ENCODE assay signal across 11 mouse cellular contexts in the genomic region with DNA sequence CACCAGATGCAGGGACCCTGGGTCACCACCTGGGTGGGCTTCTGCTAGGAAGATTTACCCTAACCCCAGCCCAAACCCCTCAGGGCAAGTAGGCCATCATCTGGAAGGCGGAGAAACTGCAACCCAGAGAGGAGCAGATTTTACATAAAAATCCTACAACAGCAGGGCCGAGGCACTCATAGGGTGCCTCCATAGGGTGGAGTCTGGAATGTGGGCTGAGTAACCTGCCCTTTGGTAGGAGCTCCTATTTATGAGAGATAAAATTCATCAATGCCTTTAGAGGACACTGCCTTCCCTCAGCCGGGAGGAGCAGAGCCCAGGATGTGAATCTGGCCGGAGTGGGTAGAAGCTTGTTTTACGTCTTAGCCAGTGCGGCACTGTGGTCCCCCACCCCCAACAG. TPM values are rescaled to one million over a fixed set of nuclear protein-coding genes. Genes with fewer than 3 reads are reported as not detected.
DNase-seq lines count a peak whose midpoint lies in the region; ATAC-seq and TF ChIP-seq lines count a peak whose summit lies in the region.
"Had no signal": no experiment of that assay in that cellular context is flagged by ENCODE, and none has a peak within 500 bp of the region (broad histone marks: within the 10 kb centered on the region; RNA-seq: fewer than 3 reads in every experiment).

No protein-coding gene starts in this region.

- peak; percentile 26; the same call in 1 of the 2 replicates for TF ChIP-seq EP300 in ES-Bruce4 (IDR thresholded peaks at IDR 0.05; ENCODE audit: insufficient read depth, low read depth, low read length)

- H3K36me3 ChIP-seq in kidney, embryonic 15.5 days: peaks cover 23% of the 10 kb centered on the region
- H3K36me3 ChIP-seq in ES-Bruce4 (ENCODE audit: control insufficient read depth, insufficient read depth, low read length, poor library complexity, severe bottlenecking) (peaks cover 10% of the 10 kb centered on the region), G1E (replicated peaks) (peaks cover 62% of the 10 kb centered on the region)
- H3K36me3 ChIP-seq in liver, embryonic 12.5 days: peaks cover 39% of the 10 kb centered on the region
- H3K36me3 ChIP-seq: midbrain, embryonic 15.5 days had no signal

- H3K4me1 ChIP-seq in kidney, embryonic 15.5 days: peaks cover 30% of the 10 kb centered on the region
- H3K4me1 ChIP-seq in ES-Bruce4 (ENCODE audit: control insufficient read depth, insufficient read depth, low read length) (peaks cover 9% of the 10 kb centered on the region), G1E (ENCODE audit: insufficient read depth, low read depth, low read length) (peaks cover 69% of the 10 kb centered on the region)
- H3K4me1 ChIP-seq in liver, embryonic 12.5 days: peaks cover 88% of the 10 kb centered on the region

- no peak for DNase-seq in kidney, postnatal 4 days
- no peak for DNase-seq in G1E (ENCODE audit: low spot score)
- DNase-seq in right cerebral cortex, adult 18-20 months: no peak
- no peak for DNase-seq in layer of hippocampus, adult 9-10 months (ENCODE audit: low spot score)
- DNase-seq: thymus, postnatal 4 days had no signal

- H3K27ac ChIP-seq in kidney, embryonic 15.5 days: no peak overlapping the region
- H3K27ac ChIP-seq in ES-Bruce4 (ENCODE audit: insufficient read depth, low read length): peak overlapping the region; percentile 50
- peak overlapping the region; percentile 96 for H3K27ac ChIP-seq in liver, embryonic 12.5 days
- H3K27ac ChIP-seq: forebrain, embryonic 12.5 days; midbrain, embryonic 15.5 days had no signal

- WGBS in kidney, embryonic 15.5 days: 86% methylated on average over 6 of the region's 6 CpGs
- WGBS in liver, embryonic 12.5 days (ENCODE audit: insufficient replicate concordance): 81% methylated on average over 6 of the region's 6 CpGs

- TF ChIP-seq CTCF in ES-Bruce4 (IDR thresholded peaks at IDR 0.05; ENCODE audit: low read depth, low read length) (no peak), G1E (IDR thresholded peaks at IDR 0.05; ENCODE audit: low read depth, low read length) (no peak)

- H3K4me3 ChIP-seq in kidney, embryonic 15.5 days (replicated peaks): peak overlapping the region; percentile 75
- H3K4me3 ChIP-seq in ES-Bruce4 (ENCODE audit: low read depth, low read length) (peak overlapping the region; percentile 21; the same call in 1 of the 2 replicates), G1E (ENCODE audit: low read depth, low read length) (peak overlapping the region; percentile 84)
- H3K4me3 ChIP-seq in liver, embryonic 12.5 days: peak overlapping the region; percentile 81
- H3K4me3 ChIP-seq: forebrain, embryonic 12.5 days; midbrain, embryonic 15.5 days had no signal

- H3K27me3 ChIP-seq in kidney, embryonic 15.5 days: no peaks in the 10 kb centered on the region; the same call in 1 of the 2 replicates
- no peaks in the 10 kb centered on the region for H3K27me3 ChIP-seq in ES-Bruce4 (ENCODE audit: control insufficient read depth, insufficient read depth, low read length, poor library complexity, severe bottlenecking)
- no peaks in the 10 kb centered on the region for H3K27me3 ChIP-seq in G1E (ENCODE audit: insufficient read depth, low read length)
- H3K27me3 ChIP-seq in liver, embryonic 12.5 days (replicated peaks): 0 out of 2 replicates have a peak, but pooled peaks cover 4% of the 10 kb centered on the region
- H3K27me3 ChIP-seq: midbrain, embryonic 15.5 days had no signal

- no peak for TF ChIP-seq POLR2A in ES-Bruce4 (IDR thresholded peaks at IDR 0.05; ENCODE audit: insufficient read depth, low read length)

- peak overlapping the region; percentile 88 for H3K4me2 ChIP-seq in kidney, embryonic 15.5 days
- peak overlapping the region; percentile 93 for H3K4me2 ChIP-seq in liver, embryonic 12.5 days
- H3K4me2 ChIP-seq: forebrain, embryonic 12.5 days; midbrain, embryonic 15.5 days had no signal

- no peak for ATAC-seq in kidney, embryonic 15.5 days (replicated peaks; ENCODE audit: low FRiP score)
- no peak for ATAC-seq in G1E (ENCODE audit: extremely low read depth, insufficient number of reproducible peaks, low FRiP score, poor library complexity, severe bottlenecking)
- ATAC-seq in liver, embryonic 12.5 days: no peak
- ATAC-seq: midbrain, embryonic 15.5 days had no signal

- no peaks in the 10 kb centered on the region for H3K9me3 ChIP-seq in kidney, embryonic 15.5 days (replicated peaks)
- H3K9me3 ChIP-seq in ES-Bruce4 (replicated peaks; ENCODE audit: control insufficient read depth, insufficient read depth, low read length, poor library complexity, severe bottlenecking): no peaks in the 10 kb centered on the region
- H3K9me3 ChIP-seq in G1E (replicated peaks): no peaks in the 10 kb centered on the region
- no peaks in the 10 kb centered on the region for H3K9me3 ChIP-seq in liver, embryonic 12.5 days (replicated peaks)
- H3K9me3 ChIP-seq: forebrain, embryonic 12.5 days; midbrain, embryonic 15.5 days had no signal

- no peak overlapping the region for H3K9ac ChIP-seq in kidney, embryonic 15.5 days
- H3K9ac ChIP-seq in ES-Bruce4 (ENCODE audit: low read depth, poor library complexity, severe bottlenecking): peak overlapping the region; percentile 10; the same call in 1 of the 2 replicates
- H3K9ac ChIP-seq in liver, embryonic 12.5 days: peak overlapping the region; percentile 84
- H3K9ac ChIP-seq: forebrain, embryonic 12.5 days; midbrain, embryonic 15.5 days had no signal

RNA-seq across cellular contexts. Expression of a gene that starts 3.0 kb away (rescaled TPM):
- polyA plus RNA-seq in kidney, embryonic 15.5 days (2015; fragmentation: Nextera tagmentation; extraction: Ambion mirVana): 11.1 and 14.1 TPM in 2 replicates
- polyA plus RNA-seq in ES-Bruce4 (2011; ENCODE audit: insufficient read depth, insufficient read length, low read depth, missing spikeins): 12.6 and 13.7 TPM in 2 replicates
- total RNA-seq in G1E (2014; fragmentation: Nextera tagmentation): 106 TPM in 2 replicates
- total RNA-seq in G1E (2017): 22.1 and 24.7 TPM in 2 replicates
- 151 and 158 TPM in 2 replicates for polyA plus RNA-seq in G1E (2012)
- polyA plus RNA-seq in liver, embryonic 12.5 days (2016; fragmentation: Nextera tagmentation; extraction: Ambion mirVana): 16.2 and 18.1 TPM in 2 replicates

RNA-seq across cellular contexts. Expression of a gene that starts 9.2 kb away (rescaled TPM):
- 7.8 and 8.3 TPM in 2 replicates for polyA plus RNA-seq in kidney, embryonic 15.5 days (2015; fragmentation: Nextera tagmentation; extraction: Ambion mirVana)
- polyA plus RNA-seq in ES-Bruce4 (2011; ENCODE audit: insufficient read depth, insufficient read length, low read depth, missing spikeins) (71.8 and 74.9 TPM in 2 replicates), G1E (2012) (60.1 and 72.6 TPM in 2 replicates)
- total RNA-seq in G1E (2014; fragmentation: Nextera tagmentation) (41.5 and 66.3 TPM in 2 replicates), G1E (2017) (99.8 and 115 TPM in 2 replicates)
- polyA plus RNA-seq in liver, embryonic 12.5 days (2016; fragmentation: Nextera tagmentation; extraction: Ambion mirVana): 12.5 and 13.2 TPM in 2 replicates

RNA-seq across cellular contexts. Expression of a gene that starts 39.3 kb away (rescaled TPM):
- 10.9 and 11.8 TPM in 2 replicates for polyA plus RNA-seq in kidney, embryonic 15.5 days (2015; fragmentation: Nextera tagmentation; extraction: Ambion mirVana)
- polyA plus RNA-seq in ES-Bruce4 (2011; ENCODE audit: insufficient read depth, insufficient read length, low read depth, missing spikeins) (8.1 and 11.0 TPM in 2 replicates), G1E (2012) (9.4 and 11.0 TPM in 2 replicates)
- total RNA-seq in G1E (2014; fragmentation: Nextera tagmentation) (29.6 and 42.6 TPM in 2 replicates), G1E (2017) (35.6 and 48.6 TPM in 2 replicates)
- polyA plus RNA-seq in liver, embryonic 12.5 days (2016; fragmentation: Nextera tagmentation; extraction: Ambion mirVana): 4.9 and 5.0 TPM in 2 replicates

RNA-seq across cellular contexts. Expression of a gene that starts 41.5 kb away (rescaled TPM):
- polyA plus RNA-seq in kidney, embryonic 15.5 days (2015; fragmentation: Nextera tagmentation; extraction: Ambion mirVana): 0.81 and 0.90 TPM in 2 replicates
- polyA plus RNA-seq in ES-Bruce4 (2011; ENCODE audit: insufficient read depth, insufficient read length, low read depth, missing spikeins) (0.30 and 0.43 TPM in 2 replicates), G1E (2012) (0.29 and 0.46 TPM in 2 replicates)
- total RNA-seq in G1E (2014; fragmentation: Nextera tagmentation) (1.3 TPM in 1 of 2 replicates, not detected in the other), G1E (2017) (0.64 and 0.76 TPM in 2 replicates)
- polyA plus RNA-seq in liver, embryonic 12.5 days (2016; fragmentation: Nextera tagmentation; extraction: Ambion mirVana): 0.06 and 0.10 TPM in 2 replicates
- total RNA-seq: granulocyte monocyte progenitor cell, adult 5-6 weeks had no signal

Comparison
In these comparisons a context has a peak if more than half of its experiments do, and no peak if none do; other contexts are left out.
1. H3K4me3 ChIP-seq: peak in every context shown above with its lines; median percentile 84 in G1E; 81 in liver, embryonic 12.5 days; 75 in kidney, embryonic 15.5 days; 21 in ES-Bruce4.